Mouse (Mus musculus): Measurements from ENCODE around the gene Myo3b.

Gene Myo3b

GRCm38 (mm10) chr2:70065729-70066300, 26.9 kb downstream of the Myo3b start:
- DNase-seq (ENCODE audit: low spot score): no peak

- DNase-seq (ENCODE audit: low spot score): no peak
Observed at GRCm38 (mm10) chr2:70066338-70067022, 27.6 kb downstream of the Myo3b start.

- DNase-seq (ENCODE audit: low spot score): no peak
Observed at GRCm38 (mm10) chr2:70069861-70070260, 30.9 kb downstream of the Myo3b start.

GRCm38 (mm10) chr2:70083444-70084020, 44.6 kb downstream of the Myo3b start:
- no peak for DNase-seq (ENCODE audit: low spot score)

GRCm38 (mm10) chr2:70091261-70091660, 52.3 kb downstream of the Myo3b start:
- DNase-seq (ENCODE audit: low spot score): no peak

GRCm38 (mm10) chr2:70091801-70092522, 53.0 kb downstream of the Myo3b start:
- no peak for DNase-seq (ENCODE audit: low spot score)

- DNase-seq (ENCODE audit: low spot score): no peak
Observed at GRCm38 (mm10) chr2:70092665-70093064, 53.7 kb downstream of the Myo3b start.

GRCm38 (mm10) chr2:70094446-70094845, 55.5 kb downstream of the Myo3b start:
- no peak for DNase-seq (ENCODE audit: low spot score)

GRCm38 (mm10) chr2:70097229-70098095, 58.5 kb downstream of the Myo3b start:
- no peak for DNase-seq (ENCODE audit: low spot score)

GRCm38 (mm10) chr2:70099459-70099858, 60.5 kb downstream of the Myo3b start:
- DNase-seq (ENCODE audit: low spot score): no peak

GRCm38 (mm10) chr2:70105286-70106030, 66.5 kb downstream of the Myo3b start:
- no peak for DNase-seq (ENCODE audit: low spot score)

- no peak for DNase-seq (ENCODE audit: low spot score)
Observed at GRCm38 (mm10) chr2:70109010-70109409, 70.1 kb downstream of the Myo3b start.

GRCm38 (mm10) chr2:70113798-70114782, 75.2 kb downstream of the Myo3b start:
- DNase-seq (ENCODE audit: low spot score): peak; percentile 71

GRCm38 (mm10) chr2:70118376-70119264, 79.7 kb downstream of the Myo3b start:
- DNase-seq (ENCODE audit: low spot score): no peak

- DNase-seq (ENCODE audit: low spot score): no peak
Observed at GRCm38 (mm10) chr2:70119265-70119663, 80.3 kb downstream of the Myo3b start.

- no peak for DNase-seq (ENCODE audit: low spot score)
Observed at GRCm38 (mm10) chr2:70126330-70126729, 87.4 kb downstream of the Myo3b start.

GRCm38 (mm10) chr2:70126783-70127182, 87.9 kb downstream of the Myo3b start:
- peak; percentile 96 for DNase-seq (ENCODE audit: low spot score)

GRCm38 (mm10) chr2:70127351-70128148, 88.6 kb downstream of the Myo3b start:
- peak; percentile 48 for DNase-seq (ENCODE audit: low spot score)
